Mouse (Mus musculus) heart, postnatal 4 days (tissue): Measurements from ENCODE around the gene Coro1a. TPM values are rescaled to one million over a fixed set of nuclear protein-coding genes. Genes with fewer than 3 reads are reported as not detected.
"Not testable (repeated sequence)": the region's sequence is repeated elsewhere in the genome, so short reads cannot be mapped to it uniquely, and the experiment has no call there.

Source experiments
- DNase-seq: peaks from one replicate; pipeline ENCODE4 v3.0.0; 2021
- total RNA-seq, 2 experiments: library from RNA; stranded (reverse); gene quantifications; 2 replicates each; pipeline ENCODE4 v1.2.3; 2021

Coro1a gene
- 1 to 10 TPM; 8.4 to 9.2 TPM for total RNA-seq

GRCm38 (mm10) chr7:126707442-126708174 lies at the start of gene Coro1a:
Coro1a (minus strand) TSS chr7:126707787.
- no peak for DNase-seq

GRCm38 (mm10) chr7:126754866-126755265 lies 47.3 kb upstream of the Coro1a start:
- peak; percentile 85 for DNase-seq

- DNase-seq, result no peak
These were observed 42.2 kb upstream of the Coro1a start for GRCm38 (mm10) chr7:126749582-126750343.

- no peak for DNase-seq
These were observed 41.2 kb upstream of the Coro1a start for GRCm38 (mm10) chr7:126748824-126749223.

- no peak for DNase-seq
These were observed 39.2 kb upstream of the Coro1a start for GRCm38 (mm10) chr7:126746798-126747197.

- no peak for DNase-seq
These were observed 38.5 kb upstream of the Coro1a start for GRCm38 (mm10) chr7:126746066-126746465.

GRCm38 (mm10) chr7:126741964-126742482 lies 34.4 kb upstream of the Coro1a start:
- DNase-seq, result no peak

GRCm38 (mm10) chr7:126741452-126741851 lies 33.9 kb upstream of the Coro1a start:
- DNase-seq, result no peak

- no peak for DNase-seq
These were observed 33.4 kb upstream of the Coro1a start for GRCm38 (mm10) chr7:126740977-126741376.

GRCm38 (mm10) chr7:126740132-126740735 lies 32.6 kb upstream of the Coro1a start:
- no peak for DNase-seq

GRCm38 (mm10) chr7:126739551-126739950 lies 32.0 kb upstream of the Coro1a start:
- no peak for DNase-seq

GRCm38 (mm10) chr7:126736122-126736521 lies 28.5 kb upstream of the Coro1a start:
- DNase-seq, result no peak

GRCm38 (mm10) chr7:126730256-126730789 lies 22.7 kb upstream of the Coro1a start:
- not testable (repeated sequence) for DNase-seq

- DNase-seq, result no peak
These were observed 18.1 kb upstream of the Coro1a start for GRCm38 (mm10) chr7:126725667-126726066.

- DNase-seq, result no peak
These were observed 17.5 kb upstream of the Coro1a start for GRCm38 (mm10) chr7:126725077-126725476.

GRCm38 (mm10) chr7:126721635-126722034 lies 14.0 kb upstream of the Coro1a start:
- no peak for DNase-seq

GRCm38 (mm10) chr7:126718787-126719337 lies 11.3 kb upstream of the Coro1a start:
- DNase-seq, result no peak

- DNase-seq, result no peak
These were observed 10.0 kb upstream of the Coro1a start for GRCm38 (mm10) chr7:126717566-126717965.

- no peak for DNase-seq
These were observed 8.1 kb upstream of the Coro1a start for GRCm38 (mm10) chr7:126715679-126716078.

GRCm38 (mm10) chr7:126711910-126712309 lies 4.3 kb upstream of the Coro1a start:
- no peak for DNase-seq

- no peak for DNase-seq
These were observed 2.7 kb upstream of the Coro1a start for GRCm38 (mm10) chr7:126710266-126710665.

- no peak for DNase-seq
These were observed 777 bp upstream of the Coro1a start for GRCm38 (mm10) chr7:126708175-126708952.
